ENCODE assay signal across 22 mouse cellular contexts in genomic region chr10:84104556-84104955, GRCm38 (mm10).
DNase-seq lines count a peak whose midpoint lies in the region; ATAC-seq and TF ChIP-seq lines count a peak whose summit lies in the region.
"Had no signal": no experiment of that assay in that cellular context is flagged by ENCODE, and none has a peak within 500 bp of the region (broad histone marks: within the 10 kb centered on the region; RNA-seq: fewer than 3 reads in every experiment).

No protein-coding gene starts in this region.

- H3K4me3 ChIP-seq in embryonic facial prominence, embryonic 13.5 days: no peak overlapping the region
- no peak overlapping the region for H3K4me3 ChIP-seq in embryonic facial prominence, embryonic 10.5 days
- H3K4me3 ChIP-seq in limb, embryonic 12.5 days (replicated peaks): no peak overlapping the region
- H3K4me3 ChIP-seq in limb, embryonic 10.5 days: no peak overlapping the region
- H3K4me3 ChIP-seq in embryonic facial prominence, embryonic 15.5 days (replicated peaks): no peak overlapping the region
- H3K4me3 ChIP-seq in limb, embryonic 14.5 days (replicated peaks; ENCODE audit: low read length): no peak overlapping the region
- no peak overlapping the region for H3K4me3 ChIP-seq in hindbrain, postnatal 0 days (ENCODE audit: low read length)
- H3K4me3 ChIP-seq: heart, embryonic 12.5 days; heart, embryonic 15.5 days; hindbrain, embryonic 10.5 days; hindbrain, embryonic 13.5 days had no signal

- DNase-seq in embryonic facial prominence, embryonic 10.5 days (ENCODE audit: low spot score): no peak
- DNase-seq in limb, embryonic 10.5 days (ENCODE audit: low spot score): no peak
- DNase-seq in limb, embryonic 14.5 days (ENCODE audit: low spot score): no peak
- no peak for DNase-seq in hindbrain, postnatal 0 days (ENCODE audit: low spot score)
- no peak for DNase-seq in c-Kit-positive CD71-positive TER-119-positive erythroid progenitor cells, embryonic 14.5 days (ENCODE audit: low spot score)
- DNase-seq: cerebellum, adult 11-12 months; cerebellum, adult 8-10 months; cerebellum, postnatal 36 days; embryo, embryonic 11 days; forebrain, postnatal 0 days had no signal

- no peak for ATAC-seq in embryonic facial prominence, embryonic 13.5 days (ENCODE audit: insufficient number of reproducible peaks, insufficient read depth, low FRiP score, low TSS enrichment, low read depth)
- no peak; the same call in 1 of the 2 replicates for ATAC-seq in limb, embryonic 12.5 days (ENCODE audit: insufficient number of reproducible peaks, insufficient read depth, low FRiP score, low TSS enrichment, low read depth)
- ATAC-seq in embryonic facial prominence, embryonic 15.5 days (ENCODE audit: insufficient number of reproducible peaks, low FRiP score, low TSS enrichment, low read depth): no peak
- peak; percentile 44; the same call in 1 of the 2 replicates for ATAC-seq in limb, embryonic 14.5 days (ENCODE audit: low FRiP score, low read depth)
- ATAC-seq in hindbrain, postnatal 0 days: no peak
- ATAC-seq: activated CD4-positive, CD25-positive, alpha-beta regulatory T cell, adult 4 months; forebrain, embryonic 14.5 days; forebrain, postnatal 0 days; hindbrain, embryonic 16.5 days; inflammation-experienced regulatory T-cells, adult 6 months; intestine, embryonic 16.5 days had no signal

- H3K36me3 ChIP-seq in embryonic facial prominence, embryonic 13.5 days: no peaks in the 10 kb centered on the region
- no peaks in the 10 kb centered on the region for H3K36me3 ChIP-seq in embryonic facial prominence, embryonic 10.5 days (replicated peaks)
- H3K36me3 ChIP-seq in limb, embryonic 12.5 days: no peaks in the 10 kb centered on the region
- no peaks in the 10 kb centered on the region for H3K36me3 ChIP-seq in limb, embryonic 10.5 days
- H3K36me3 ChIP-seq in embryonic facial prominence, embryonic 15.5 days: no peaks in the 10 kb centered on the region
- H3K36me3 ChIP-seq in limb, embryonic 14.5 days (ENCODE audit: control insufficient read depth, insufficient read depth, low read length): no peaks in the 10 kb centered on the region
- no peaks in the 10 kb centered on the region for H3K36me3 ChIP-seq in hindbrain, postnatal 0 days (ENCODE audit: insufficient read depth, low read length)
- H3K36me3 ChIP-seq: heart, embryonic 12.5 days; heart, embryonic 15.5 days; hindbrain, embryonic 10.5 days; hindbrain, embryonic 13.5 days had no signal

- H3K9ac ChIP-seq in embryonic facial prominence, embryonic 13.5 days: no peak overlapping the region
- H3K9ac ChIP-seq in limb, embryonic 12.5 days (replicated peaks): no peak overlapping the region
- H3K9ac ChIP-seq in embryonic facial prominence, embryonic 15.5 days: no peak overlapping the region
- H3K9ac ChIP-seq in limb, embryonic 14.5 days (ENCODE audit: low read depth, low read length, severe bottlenecking): no peak overlapping the region
- H3K9ac ChIP-seq in hindbrain, postnatal 0 days (replicated peaks; ENCODE audit: low read length): no peak overlapping the region
- H3K9ac ChIP-seq: forebrain, postnatal 0 days; heart, embryonic 12.5 days; heart, embryonic 15.5 days; hindbrain, embryonic 13.5 days had no signal

- TF ChIP-seq CTCF in hindbrain, postnatal 0 days (IDR thresholded peaks at IDR 0.05; ENCODE audit: low read depth): no peak

- 82% methylated on average over 6 of the region's 6 CpGs for WGBS in embryonic facial prominence, embryonic 13.5 days
- WGBS in embryonic facial prominence, embryonic 10.5 days: 90% methylated on average over 6 of the region's 6 CpGs
- WGBS in limb, embryonic 12.5 days: 63% methylated on average over 6 of the region's 6 CpGs
- WGBS in limb, embryonic 10.5 days: 87% methylated on average over 6 of the region's 6 CpGs
- WGBS in embryonic facial prominence, embryonic 15.5 days: 79% methylated on average over 6 of the region's 6 CpGs
- WGBS in limb, embryonic 14.5 days: 45% methylated on average over 6 of the region's 6 CpGs
- WGBS in hindbrain, postnatal 0 days: 80% methylated on average over 6 of the region's 6 CpGs

- H3K27ac ChIP-seq in embryonic facial prominence, embryonic 13.5 days: peak overlapping the region; percentile 33; the same call in 1 of the 2 replicates
- no peak overlapping the region for H3K27ac ChIP-seq in embryonic facial prominence, embryonic 10.5 days (replicated peaks)
- H3K27ac ChIP-seq in limb, embryonic 12.5 days: peak overlapping the region; percentile 66
- H3K27ac ChIP-seq in limb, embryonic 10.5 days: no peak overlapping the region
- peak overlapping the region; percentile 13; the same call in 1 of the 2 replicates for H3K27ac ChIP-seq in embryonic facial prominence, embryonic 15.5 days (replicated peaks)
- H3K27ac ChIP-seq in limb, embryonic 14.5 days (replicated peaks; ENCODE audit: low read depth, low read length): peak overlapping the region; percentile 44; the same call in 1 of the 2 replicates
- H3K27ac ChIP-seq in hindbrain, postnatal 0 days: no peak overlapping the region
- H3K27ac ChIP-seq: heart, embryonic 15.5 days; hindbrain, embryonic 10.5 days; hindbrain, embryonic 13.5 days had no signal

- H3K27me3 ChIP-seq in embryonic facial prominence, embryonic 13.5 days: peaks cover 7% of the 10 kb centered on the region
- no peaks in the 10 kb centered on the region; the same call in 1 of the 2 replicates for H3K27me3 ChIP-seq in embryonic facial prominence, embryonic 10.5 days (replicated peaks; ENCODE audit: low read depth, poor library complexity, severe bottlenecking)
- H3K27me3 ChIP-seq in limb, embryonic 12.5 days: no peaks in the 10 kb centered on the region
- no peaks in the 10 kb centered on the region for H3K27me3 ChIP-seq in limb, embryonic 10.5 days (ENCODE audit: low read depth, poor library complexity, severe bottlenecking)
- peaks cover 4% of the 10 kb centered on the region; the same call in 1 of the 2 replicates for H3K27me3 ChIP-seq in embryonic facial prominence, embryonic 15.5 days
- no peaks in the 10 kb centered on the region for H3K27me3 ChIP-seq in limb, embryonic 14.5 days (ENCODE audit: control insufficient read depth, insufficient read depth, low read length)
- no peaks in the 10 kb centered on the region for H3K27me3 ChIP-seq in hindbrain, postnatal 0 days (ENCODE audit: insufficient read depth, low read length)
- H3K27me3 ChIP-seq: heart, embryonic 12.5 days; heart, embryonic 15.5 days; hindbrain, embryonic 13.5 days had no signal

- no peak overlapping the region for H3K4me2 ChIP-seq in embryonic facial prominence, embryonic 13.5 days
- no peak overlapping the region for H3K4me2 ChIP-seq in limb, embryonic 12.5 days
- no peak overlapping the region for H3K4me2 ChIP-seq in embryonic facial prominence, embryonic 15.5 days (replicated peaks)
- H3K4me2 ChIP-seq in limb, embryonic 14.5 days (replicated peaks; ENCODE audit: low read depth, low read length, severe bottlenecking): no peak overlapping the region
- H3K4me2 ChIP-seq in hindbrain, postnatal 0 days (ENCODE audit: low read depth, low read length): no peak overlapping the region
- H3K4me2 ChIP-seq: heart, embryonic 12.5 days; heart, embryonic 15.5 days; hindbrain, embryonic 13.5 days had no signal

- H3K9me3 ChIP-seq in embryonic facial prominence, embryonic 13.5 days: no peaks in the 10 kb centered on the region
- H3K9me3 ChIP-seq in embryonic facial prominence, embryonic 10.5 days: no peaks in the 10 kb centered on the region
- H3K9me3 ChIP-seq in limb, embryonic 12.5 days: no peaks in the 10 kb centered on the region
- no peaks in the 10 kb centered on the region for H3K9me3 ChIP-seq in limb, embryonic 10.5 days (replicated peaks)
- H3K9me3 ChIP-seq in embryonic facial prominence, embryonic 15.5 days (replicated peaks): no peaks in the 10 kb centered on the region
- no peaks in the 10 kb centered on the region for H3K9me3 ChIP-seq in limb, embryonic 14.5 days (ENCODE audit: control insufficient read depth, low read length)
- H3K9me3 ChIP-seq in hindbrain, postnatal 0 days (ENCODE audit: low read length): no peaks in the 10 kb centered on the region
- H3K9me3 ChIP-seq: heart, embryonic 12.5 days; heart, embryonic 15.5 days; hindbrain, embryonic 10.5 days; hindbrain, embryonic 13.5 days had no signal

- peaks cover 26% of the 10 kb centered on the region for H3K4me1 ChIP-seq in embryonic facial prominence, embryonic 13.5 days
- H3K4me1 ChIP-seq in embryonic facial prominence, embryonic 10.5 days: peaks cover 25% of the 10 kb centered on the region
- H3K4me1 ChIP-seq in limb, embryonic 12.5 days (replicated peaks): peaks cover 30% of the 10 kb centered on the region
- H3K4me1 ChIP-seq in limb, embryonic 10.5 days: peaks cover 20% of the 10 kb centered on the region
- H3K4me1 ChIP-seq in embryonic facial prominence, embryonic 15.5 days: peaks cover 6% of the 10 kb centered on the region
- H3K4me1 ChIP-seq in limb, embryonic 14.5 days (ENCODE audit: control insufficient read depth, insufficient read depth, low read length): peaks cover 22% of the 10 kb centered on the region
- no peaks in the 10 kb centered on the region for H3K4me1 ChIP-seq in hindbrain, postnatal 0 days (ENCODE audit: insufficient read depth, low read length)

- no peak for TF ChIP-seq POLR2A in limb, embryonic 14.5 days (IDR thresholded peaks at IDR 0.05; ENCODE audit: borderline replicate concordance, extremely low read depth, insufficient read depth, insufficient read length)

Comparison
In these comparisons a context has a peak if more than half of its experiments do, and no peak if none do; other contexts are left out.
1. H3K27ac ChIP-seq: peak in embryonic facial prominence, embryonic 13.5 days (single experiment), limb, embryonic 12.5 days (single experiment), embryonic facial prominence, embryonic 15.5 days (single experiment) and limb, embryonic 14.5 days (single experiment); none in embryonic facial prominence, embryonic 10.5 days (single experiment), limb, embryonic 10.5 days (single experiment) and hindbrain, postnatal 0 days (single experiment).